Mouse (Mus musculus) frontal cortex, adult (tissue): ENCODE measurements around the gene Pkdrej.

Experiments used
- ATAC-seq: cut with Nextera tagmentation; 2 replicates; pipeline ENCODE4 v1.9.2; 2017; ENCODE audit warnings: mild to moderate bottlenecking, moderate library complexity, mixed read lengths; ENCODE audit not compliant: low TSS enrichment

Pkdrej gene

GRCm38 (mm10) chr15:85768991-85769390 lies 52.5 kb downstream of the Pkdrej start:
- no peak for ATAC-seq

- ATAC-seq, result no peak
Observed at GRCm38 (mm10) chr15:85766677-85767076, 54.9 kb downstream of the Pkdrej start.

GRCm38 (mm10) chr15:85765022-85765421 lies 56.5 kb downstream of the Pkdrej start:
- no peak for ATAC-seq
